Mouse (Mus musculus) limb, embryonic 12.5 days (tissue): ENCODE results near the gene Ankrd13b. TPM values are rescaled to one million over a fixed set of nuclear protein-coding genes. Genes with fewer than 3 reads are reported as not detected.

Experiments used
- ATAC-seq: fragments of 200-750 bp; cut with Nextera tagmentation; 2 replicates; pipeline ENCODE4 v1.8.0; 2017; ENCODE audit warnings: low read depth, moderate TSS enrichment; ENCODE audit not compliant: insufficient number of reproducible peaks, insufficient read depth, low FRiP score, low TSS enrichment
- H3K27ac ChIP-seq: fragments of 300-500 bp; sonication (generic); 2 replicates; pipeline ENCODE4 v1.5.1; 2016; ENCODE audit warnings: mild to moderate bottlenecking, moderate library complexity
- H3K27me3 ChIP-seq: fragments of 300-500 bp; sonication (generic); 2 replicates; pipeline ENCODE4 v1.6.1; 2016; ENCODE audit warnings: mild to moderate bottlenecking, moderate library complexity
- H3K36me3 ChIP-seq: fragments of 300-500 bp; sonication (generic); 2 replicates; pipeline ENCODE4 v1.6.1; 2016; ENCODE audit warnings: mild to moderate bottlenecking, moderate library complexity
- H3K4me1 ChIP-seq: fragments of 300-500 bp; sonication (generic); replicated peaks from 2 replicates; pipeline ENCODE4 v1.6.1; 2016
- H3K4me2 ChIP-seq: fragments of 300-500 bp; sonication (generic); 2 replicates; pipeline ENCODE4 v1.6.1; 2016; ENCODE audit warnings: mild to moderate bottlenecking, moderate library complexity
- H3K4me3 ChIP-seq: fragments of 300-500 bp; sonication (generic); replicated peaks from 2 replicates; pipeline ENCODE4 v1.5.1; 2016; ENCODE audit warnings: mild to moderate bottlenecking
- H3K9ac ChIP-seq: fragments of 300-500 bp; sonication (generic); replicated peaks from 2 replicates; pipeline ENCODE4 v1.6.1; 2016; ENCODE audit warnings: mild to moderate bottlenecking, moderate library complexity
- H3K9me3 ChIP-seq: fragments of 300-500 bp; sonication (generic); 2 replicates; pipeline ENCODE4 v1.6.1; 2016; ENCODE audit warnings: mild to moderate bottlenecking, moderate library complexity
- WGBS: fragments of 180-500 bp; shearing (Covaris S2); methylation state at CpG from one replicate; pipeline ENCODE4 v1.1.7; 2016; 5-methylcytosine and 5-hydroxymethylcytosine counted together
- polyA plus RNA-seq: library from polyadenylated mRNA; unstranded; fragments of >200 nt; fragmentation: Nextera tagmentation; extraction: Ambion mirVana; gene quantifications from 2 replicates; pipeline ENCODE4 v1.2.1, GENCODE M21; 2016

Gene Ankrd13b
- polyA plus RNA-seq, 1 experiment from 2014 or later = 12.9 TPM

DNA sequence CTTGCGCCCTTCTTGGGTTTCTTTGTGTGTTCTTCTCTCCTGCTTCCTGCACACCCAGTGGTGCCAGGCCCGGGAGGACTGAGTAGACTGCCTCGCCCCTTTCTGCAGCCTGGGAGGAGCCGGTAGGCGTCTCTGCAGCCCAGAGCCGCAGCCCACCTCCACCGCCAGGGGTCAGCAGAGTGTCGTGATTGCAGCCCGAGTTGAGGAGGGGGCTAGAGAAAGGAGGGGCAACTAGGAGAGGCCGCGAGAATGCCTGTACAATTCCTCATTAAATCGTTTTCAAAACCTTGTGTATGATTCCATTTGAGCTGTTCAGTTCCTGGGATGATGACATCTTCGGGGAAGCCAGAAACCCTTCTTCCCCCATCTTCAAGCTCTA is 1.6 kb upstream of the Ankrd13b start:
- Histone ChIP-seq H3K27me3 (no peaks in the 10 kb centered on the region), H3K4me2 (peak overlapping the region; percentile 86), H3K36me3 (no peaks in the 10 kb centered on the region), H3K9me3 (no peaks in the 10 kb centered on the region), H3K4me1 (peaks cover 78% of the 10 kb centered on the region), H3K27ac (peak overlapping the region; percentile 93), H3K9ac (no peak overlapping the region), H3K4me3 (peak overlapping the region; percentile 97)
- peak; percentile 58 for ATAC-seq
- under 1% methylated on average over 13 of the region's 13 CpGs for WGBS

DNA sequence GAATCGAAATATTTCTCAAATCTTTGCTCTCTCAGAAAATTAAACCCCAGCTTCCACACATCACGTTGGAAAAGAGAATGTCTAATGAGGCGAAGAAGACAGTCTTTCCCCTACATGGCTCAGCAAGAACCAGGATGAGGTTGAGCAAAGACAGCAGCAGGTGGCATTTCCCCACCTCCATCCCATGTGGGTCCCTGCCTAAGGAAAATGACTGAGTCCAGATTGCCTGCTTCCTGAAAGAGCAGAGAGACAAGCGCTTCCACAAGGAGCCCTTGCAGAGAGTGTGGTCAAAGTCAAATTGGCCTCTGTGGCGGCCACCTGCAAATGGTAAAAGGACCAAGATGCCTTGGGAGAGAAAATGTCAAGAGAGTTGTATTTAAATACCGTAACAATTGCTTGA is 973 bp upstream of the Ankrd13b start:
- Histone ChIP-seq H3K27me3 (no peaks in the 10 kb centered on the region), H3K9ac (no peak overlapping the region), H3K27ac (no peak overlapping the region), H3K36me3 (no peaks in the 10 kb centered on the region), H3K4me2 (peak overlapping the region; percentile 90), H3K4me1 (peaks cover 79% of the 10 kb centered on the region), H3K4me3 (peak overlapping the region; percentile 85; the same call in 1 of the 2 replicates), H3K9me3 (no peaks in the 10 kb centered on the region)
- ATAC-seq = no peak
- WGBS = 68% methylated on average over 6 of the region's 6 CpGs

DNA sequence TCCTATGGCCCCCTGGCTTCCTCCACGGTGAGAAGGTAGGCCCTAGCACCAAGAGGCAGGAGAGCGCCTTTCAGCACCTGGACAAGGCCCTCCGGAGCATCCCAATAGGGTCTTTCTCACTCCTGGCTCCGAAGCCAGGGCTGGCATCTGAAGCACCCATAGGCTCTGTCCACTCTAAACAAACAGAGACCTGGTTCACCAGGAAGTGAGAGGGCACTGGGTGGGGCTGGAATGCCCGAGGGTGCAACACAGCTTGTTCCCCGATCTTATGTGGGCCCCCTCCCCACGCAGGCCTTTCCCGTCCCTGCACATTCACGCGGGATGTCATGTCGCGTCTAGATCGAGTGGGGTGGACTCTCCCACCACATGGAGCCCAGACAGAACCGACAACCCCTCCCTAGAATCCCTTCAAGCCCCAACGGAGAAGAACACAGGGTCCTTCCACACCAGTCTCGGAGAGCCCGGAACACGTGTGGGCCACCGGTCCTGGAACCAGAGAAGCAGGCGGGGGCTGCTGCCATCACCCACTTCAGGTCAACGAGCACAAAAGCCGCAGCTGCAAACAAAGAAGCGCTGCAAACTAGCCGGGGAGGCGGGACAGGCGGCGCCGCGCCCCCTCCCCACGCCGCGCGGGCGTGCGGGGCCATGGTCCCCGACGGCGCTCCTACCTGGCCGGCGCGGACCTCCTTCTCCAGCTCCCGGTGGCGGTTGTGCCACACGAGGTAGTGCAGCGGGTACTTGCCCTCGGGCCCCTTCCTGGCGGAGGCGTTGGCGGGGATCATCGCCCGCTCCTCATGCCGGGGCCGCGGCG is 502 bp downstream of the Ankrd13b start:
- ATAC-seq = no peak
- H3K27me3 ChIP-seq = no peaks in the 10 kb centered on the region
- peak overlapping the region; percentile 85 for H3K4me3 ChIP-seq
- H3K27ac ChIP-seq = no peak overlapping the region
- no peaks in the 10 kb centered on the region for H3K36me3 ChIP-seq
- H3K9ac ChIP-seq = peak overlapping the region; percentile 90
- WGBS = 3% methylated on average over 55 of the region's 55 CpGs
- no peaks in the 10 kb centered on the region for H3K9me3 ChIP-seq
- peak overlapping the region; percentile 90 for H3K4me2 ChIP-seq
- peaks cover 75% of the 10 kb centered on the region for H3K4me1 ChIP-seq

DNA sequence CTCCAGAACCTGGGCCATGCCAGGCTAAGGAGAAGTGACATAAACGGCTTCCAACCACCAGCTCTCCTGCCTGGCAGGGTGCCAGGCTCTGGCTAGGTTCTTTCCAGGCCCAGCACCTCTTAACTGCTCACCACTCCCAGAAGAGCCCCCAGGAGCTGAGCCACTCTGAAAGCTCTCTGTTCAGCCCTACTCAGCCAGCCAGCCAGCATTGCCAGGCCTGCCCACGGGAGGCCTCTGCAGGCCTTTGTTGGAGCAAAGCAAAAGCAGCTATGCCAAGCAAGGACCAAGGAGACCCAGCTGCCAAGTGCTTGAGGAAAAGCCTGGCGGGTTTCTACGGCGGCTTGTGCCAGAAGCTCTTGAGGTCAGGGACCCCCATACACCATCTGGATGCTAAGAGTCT is 2.7 kb downstream of the Ankrd13b start:
- Histone ChIP-seq H3K27me3 (no peaks in the 10 kb centered on the region), H3K36me3 (no peaks in the 10 kb centered on the region), H3K4me3 (no peak overlapping the region), H3K4me2 (peak overlapping the region; percentile 11), H3K9ac (0 out of 2 replicates have a peak overlapping the region, but pooled peaks have one; percentile 18), H3K4me1 (peaks cover 61% of the 10 kb centered on the region), H3K9me3 (no peaks in the 10 kb centered on the region), H3K27ac (peak overlapping the region; percentile 31; the same call in 1 of the 2 replicates)
- no peak for ATAC-seq
- whole genome bisulfite sequencing = 69% methylated on average over 5 of the region's 5 CpGs

DNA sequence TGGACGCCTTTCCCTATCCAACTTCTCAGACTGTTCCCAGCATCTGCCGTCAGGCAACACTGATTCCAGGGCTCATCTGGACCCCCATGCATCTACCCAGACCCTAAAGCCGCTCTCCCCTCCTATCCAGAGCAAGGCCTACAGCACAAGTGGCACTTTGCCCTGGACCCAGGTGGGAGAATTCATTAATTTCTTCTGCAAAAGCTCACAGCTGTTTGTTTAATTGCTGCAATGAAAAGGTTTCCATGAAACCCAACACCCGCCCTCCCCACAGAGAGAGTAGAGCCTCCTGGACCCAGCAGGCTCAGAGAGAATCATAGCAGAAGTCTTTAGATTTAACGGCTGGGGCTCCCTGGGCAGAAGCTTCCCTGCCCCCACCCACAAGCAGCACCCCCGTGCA is 4.2 kb downstream of the Ankrd13b start:
- no peaks in the 10 kb centered on the region for H3K36me3 ChIP-seq
- peak overlapping the region; percentile 37 for H3K4me2 ChIP-seq
- ATAC-seq = peak; percentile 4; the same call in 1 of the 2 replicates
- no peaks in the 10 kb centered on the region for H3K9me3 ChIP-seq
- H3K27me3 ChIP-seq = no peaks in the 10 kb centered on the region
- peak overlapping the region; percentile 80 for H3K27ac ChIP-seq
- H3K4me1 ChIP-seq = peaks cover 50% of the 10 kb centered on the region
- H3K4me3 ChIP-seq = no peak overlapping the region
- WGBS = 25% methylated on average over 6 of the region's 6 CpGs
- no peak overlapping the region for H3K9ac ChIP-seq

DNA sequence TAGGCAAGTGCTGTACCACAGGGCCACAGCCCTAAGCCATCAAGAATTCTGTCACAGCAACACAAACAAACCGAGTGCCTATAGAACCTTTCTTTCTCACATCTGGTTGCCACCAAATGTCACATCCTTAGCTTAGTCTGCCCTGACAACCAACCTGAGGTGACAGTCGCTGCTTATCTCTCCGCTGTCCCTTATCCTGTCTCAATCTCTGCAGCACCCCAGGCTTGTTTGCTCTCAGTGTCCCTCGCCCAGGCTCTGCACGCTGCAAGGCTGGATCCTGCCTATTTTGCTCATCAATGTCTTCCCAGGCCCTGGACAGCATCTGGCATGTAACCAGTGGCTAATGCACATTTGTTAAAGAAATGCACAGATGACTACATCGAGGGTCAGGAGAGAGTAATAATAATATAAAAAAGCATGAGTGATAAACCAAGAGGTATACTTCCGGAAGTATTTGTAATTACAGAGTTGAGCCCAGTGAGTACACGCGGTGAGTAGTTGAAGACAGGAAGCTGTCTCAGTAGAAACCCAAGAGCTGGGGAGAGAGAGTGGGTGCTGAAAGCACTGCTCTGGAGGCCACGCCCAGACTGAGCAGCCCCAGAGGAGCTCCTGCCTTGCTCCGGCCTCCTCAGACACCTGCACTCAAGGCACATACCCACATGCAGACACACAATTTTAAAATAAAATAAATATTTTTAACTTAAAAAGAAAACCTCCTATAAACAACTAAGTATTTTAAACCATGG is 5.8 kb downstream of the Ankrd13b start:
- H3K4me3 ChIP-seq = no peak overlapping the region
- no peak overlapping the region for H3K9ac ChIP-seq
- no peak overlapping the region for H3K27ac ChIP-seq
- no peak overlapping the region for H3K4me2 ChIP-seq
- H3K4me1 ChIP-seq = peaks cover 43% of the 10 kb centered on the region
- no peaks in the 10 kb centered on the region for H3K27me3 ChIP-seq
- H3K36me3 ChIP-seq = no peaks in the 10 kb centered on the region
- WGBS = 55% methylated on average over 11 of the region's 11 CpGs
- H3K9me3 ChIP-seq = no peaks in the 10 kb centered on the region
- ATAC-seq = no peak

DNA sequence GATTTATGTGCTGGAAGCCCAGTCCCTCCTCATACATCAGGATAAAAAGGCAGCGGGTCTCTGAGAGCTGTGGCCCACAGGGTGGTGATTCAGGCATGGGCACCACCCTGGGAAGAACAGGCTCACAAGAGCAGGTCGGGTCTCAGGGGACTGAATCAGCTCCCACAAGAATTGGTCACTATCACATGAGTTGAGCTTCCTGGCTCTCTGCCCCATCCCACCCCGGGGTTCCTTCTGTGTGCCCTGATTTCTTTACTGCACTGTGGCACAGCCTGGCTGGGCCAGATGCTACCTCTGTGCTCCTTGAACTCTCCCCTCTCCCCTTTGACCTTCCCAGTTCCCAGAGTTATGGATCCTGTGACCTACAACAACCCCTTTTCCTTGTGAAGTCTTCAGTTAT is 6.4 kb downstream of the Ankrd13b start:
- no peak for ATAC-seq
- no peak overlapping the region for H3K27ac ChIP-seq
- H3K9me3 ChIP-seq = no peaks in the 10 kb centered on the region
- H3K27me3 ChIP-seq = no peaks in the 10 kb centered on the region
- 78% methylated on average over 3 of the region's 3 CpGs for WGBS
- no peaks in the 10 kb centered on the region for H3K36me3 ChIP-seq
- H3K4me1 ChIP-seq = peaks cover 36% of the 10 kb centered on the region
- H3K4me3 ChIP-seq = no peak overlapping the region
- no peak overlapping the region for H3K9ac ChIP-seq
- no peak overlapping the region for H3K4me2 ChIP-seq

DNA sequence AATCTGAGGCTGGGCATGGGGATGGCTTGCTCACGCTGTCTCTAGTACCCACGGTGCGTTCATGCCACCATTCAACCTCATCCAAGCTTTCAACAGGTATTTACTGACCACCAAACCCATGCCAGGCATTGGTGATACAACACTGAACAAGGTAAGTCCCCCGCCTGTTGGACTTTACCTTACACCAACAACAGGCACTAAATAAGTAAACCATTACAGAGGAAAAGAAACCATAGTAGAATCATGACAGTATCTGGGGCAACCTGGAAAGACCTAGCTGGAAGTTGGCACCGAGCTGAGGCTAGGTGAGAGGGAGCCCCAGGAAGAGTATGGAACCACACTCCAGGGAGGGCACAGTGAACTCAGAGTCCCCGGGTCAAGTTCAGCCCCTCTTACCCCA is 12.6 kb downstream of the Ankrd13b start:
- Histone ChIP-seq H3K36me3 (peaks cover 46% of the 10 kb centered on the region), H3K4me3 (no peak overlapping the region), H3K27ac (no peak overlapping the region), H3K27me3 (no peaks in the 10 kb centered on the region), H3K4me1 (no peaks in the 10 kb centered on the region), H3K4me2 (no peak overlapping the region), H3K9ac (no peak overlapping the region), H3K9me3 (no peaks in the 10 kb centered on the region)
- no peak for ATAC-seq
- WGBS = 96% methylated on average over 6 of the region's 6 CpGs

DNA sequence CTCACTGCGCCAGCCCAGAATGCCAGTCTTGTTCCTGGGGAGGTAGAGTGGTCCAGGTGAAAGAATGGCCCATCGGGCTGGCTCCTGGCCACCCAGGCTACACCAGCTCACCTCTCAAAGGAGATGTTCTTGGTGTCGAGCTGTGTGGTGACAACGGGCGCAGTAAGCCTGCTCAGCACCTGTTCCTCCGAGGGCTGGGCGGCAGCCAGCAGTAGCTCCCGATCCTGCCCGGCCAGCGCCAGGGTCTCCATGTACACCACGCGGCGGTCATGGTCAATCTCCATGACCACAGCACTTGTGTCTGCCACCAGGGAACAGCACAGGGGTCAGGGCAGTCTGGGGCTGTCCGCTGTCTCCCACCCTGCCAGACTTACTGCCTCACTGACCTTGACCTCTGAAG is 13.3 kb downstream of the Ankrd13b start:
- Histone ChIP-seq H3K36me3 (peaks cover 53% of the 10 kb centered on the region), H3K4me1 (no peaks in the 10 kb centered on the region), H3K27ac (no peak overlapping the region), H3K27me3 (no peaks in the 10 kb centered on the region), H3K9ac (no peak overlapping the region), H3K4me2 (no peak overlapping the region), H3K9me3 (no peaks in the 10 kb centered on the region), H3K4me3 (no peak overlapping the region)
- 90% methylated on average over 14 of the region's 14 CpGs for WGBS
- ATAC-seq = no peak

DNA sequence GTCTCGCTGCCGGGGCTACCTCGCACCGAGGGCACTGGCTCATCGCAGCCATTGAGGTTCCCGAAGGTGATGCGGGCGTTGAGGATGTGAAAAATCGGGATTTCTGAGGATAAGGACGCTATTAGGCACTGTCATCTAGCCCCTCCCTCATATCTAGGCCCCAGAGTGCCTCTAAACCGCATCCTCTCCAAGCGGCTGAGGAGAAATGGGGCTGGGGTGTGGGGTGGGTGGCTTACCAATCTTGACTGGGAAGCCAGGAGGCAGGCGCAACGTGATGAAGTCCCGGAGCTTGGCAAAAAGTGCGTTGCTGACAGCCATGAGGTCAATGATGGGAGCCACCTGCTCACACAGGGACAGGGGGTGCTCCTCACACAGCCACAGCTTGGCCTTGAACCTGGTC is 16.7 kb downstream of the Ankrd13b start:
- Histone ChIP-seq H3K9ac (no peak overlapping the region), H3K9me3 (no peaks in the 10 kb centered on the region), H3K4me1 (peaks cover 5% of the 10 kb centered on the region), H3K4me2 (no peak overlapping the region), H3K27me3 (peaks cover 22% of the 10 kb centered on the region), H3K36me3 (peaks cover 70% of the 10 kb centered on the region), H3K27ac (no peak overlapping the region), H3K4me3 (no peak overlapping the region)
- ATAC-seq = no peak
- WGBS = 92% methylated on average over 16 of the region's 16 CpGs

DNA sequence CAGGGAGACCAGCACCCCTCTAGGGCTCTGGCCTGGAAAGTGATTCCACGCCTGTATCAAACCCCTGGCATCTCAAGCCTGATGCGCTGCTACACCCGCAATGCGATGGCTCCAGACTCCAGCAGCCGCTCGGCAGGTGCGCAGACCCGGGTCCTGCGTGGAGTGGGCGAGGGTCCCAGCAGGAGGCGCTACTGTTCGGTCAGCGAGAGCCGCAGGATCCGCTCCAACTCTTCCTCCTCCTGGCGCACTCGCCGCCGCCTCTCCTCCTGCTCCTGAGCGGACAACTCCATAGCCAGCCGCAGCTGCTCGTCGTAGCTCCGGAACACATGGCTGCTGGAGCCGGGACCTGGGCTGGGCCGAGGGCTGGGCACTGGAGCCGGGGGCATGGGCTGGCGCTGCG is 18.1 kb downstream of the Ankrd13b start:
- H3K9ac ChIP-seq = no peak overlapping the region
- H3K27me3 ChIP-seq = peaks cover 36% of the 10 kb centered on the region
- H3K4me1 ChIP-seq = peaks cover 14% of the 10 kb centered on the region
- H3K4me2 ChIP-seq = no peak overlapping the region
- no peaks in the 10 kb centered on the region for H3K9me3 ChIP-seq
- WGBS = 64% methylated on average over 29 of the region's 29 CpGs
- no peak for ATAC-seq
- peaks cover 59% of the 10 kb centered on the region for H3K36me3 ChIP-seq
- no peak overlapping the region for H3K4me3 ChIP-seq
- H3K27ac ChIP-seq = no peak overlapping the region
